Mouse (Mus musculus) gastrocnemius, adult 18-20 months (tissue): Measurements from ENCODE around the gene Gm20489. TPM values are rescaled to one million over a fixed set of nuclear protein-coding genes. Genes with fewer than 3 reads are reported as not detected.

Experiments used
- DNase-seq: peaks from one replicate; pipeline ENCODE4 v3.0.0; 2021; ENCODE audit warnings: low spot score
- long read RNA-seq, 2 experiments: library from polyadenylated mRNA; stranded (forward); transcript quantifications; one replicate each; pipeline ENCODE4 v2.0.0; 2021
- total RNA-seq, 2 experiments: library from RNA; stranded (reverse); gene quantifications; 2 replicates each; pipeline ENCODE4 v1.2.3; 2021

Gene Gm20489
- not detected for total RNA-seq
- long read RNA-seq, experiment 1 = 0 reads
- long read RNA-seq, experiment 2 = 0 reads

GRCm38 (mm10) chrX:101268755-101269124 lies at the start of gene Gm20489:
TSS of gene Gm20489 (minus strand) at chrX:101269023.
- DNase-seq = no peak

- DNase-seq = no peak
Measured at GRCm38 (mm10) chrX:101313625-101314359, 45.0 kb upstream of the Gm20489 start.

- no peak for DNase-seq
Measured at GRCm38 (mm10) chrX:101309299-101309698, 40.5 kb upstream of the Gm20489 start.

- no peak for DNase-seq
Measured at GRCm38 (mm10) chrX:101304646-101305045, 35.8 kb upstream of the Gm20489 start.

- no peak for DNase-seq
Measured at GRCm38 (mm10) chrX:101301654-101302053, 32.8 kb upstream of the Gm20489 start.

- no peak for DNase-seq
Measured at GRCm38 (mm10) chrX:101300427-101301030, 31.7 kb upstream of the Gm20489 start.

- DNase-seq = no peak
Measured at GRCm38 (mm10) chrX:101299473-101300426, 30.9 kb upstream of the Gm20489 start.

GRCm38 (mm10) chrX:101299055-101299454 lies 30.2 kb upstream of the Gm20489 start, which contains the start of gene Nlgn3:
TSS of gene Nlgn3 (plus strand) at chrX:101299168.
- no peak for DNase-seq

GRCm38 (mm10) chrX:101290111-101290510 lies 21.3 kb upstream of the Gm20489 start:
- no peak for DNase-seq

GRCm38 (mm10) chrX:101289037-101289436 lies 20.2 kb upstream of the Gm20489 start:
- no peak for DNase-seq

- no peak for DNase-seq
Measured at GRCm38 (mm10) chrX:101288432-101288831, 19.6 kb upstream of the Gm20489 start.

GRCm38 (mm10) chrX:101287543-101287942 lies 18.7 kb upstream of the Gm20489 start:
- no peak for DNase-seq

- no peak for DNase-seq
Measured at GRCm38 (mm10) chrX:101285953-101286670, 17.3 kb upstream of the Gm20489 start.

GRCm38 (mm10) chrX:101285534-101285933 lies 16.7 kb upstream of the Gm20489 start:
- peak; percentile 10 for DNase-seq

GRCm38 (mm10) chrX:101282813-101283212 lies 14.0 kb upstream of the Gm20489 start:
- peak; percentile 2 for DNase-seq

GRCm38 (mm10) chrX:101273875-101274738 lies 5.3 kb upstream of the Gm20489 start, which contains the start of gene Med12:
TSS of gene Med12 (plus strand) at chrX:101274030.
- peak; percentile 90 for DNase-seq

- DNase-seq = no peak
Measured at GRCm38 (mm10) chrX:101273410-101273809, 4.6 kb upstream of the Gm20489 start.

GRCm38 (mm10) chrX:101268025-101268754 lies 633 bp downstream of the Gm20489 start, which contains the start of gene Il2rg:
TSS of gene Il2rg (minus strand) at chrX:101268255.
- DNase-seq = no peak

GRCm38 (mm10) chrX:101266631-101267030 lies 2.2 kb downstream of the Gm20489 start:
- DNase-seq = no peak
